Mouse (Mus musculus): ENCODE measurements around the gene 1700025B11Rik. TPM values are rescaled to one million over a fixed set of nuclear protein-coding genes. Genes with fewer than 3 reads are reported as not detected.

1700025B11Rik gene
- polyA plus RNA-seq (2015; fragmentation: Nextera tagmentation; extraction: Ambion mirVana): not detected in 2 replicates

- ATAC-seq (ENCODE audit: low FRiP score, low read depth): no peak
- H3K36me3 ChIP-seq: no peaks in the 10 kb centered on the region
Observed at GRCm38 (mm10) chr15:77561792-77562191, at the start of gene 1700025B11Rik. TSS of gene 1700025B11Rik (minus strand) at chr15:77561892.

GRCm38 (mm10) chr15:77606069-77606468, 44.4 kb upstream of the 1700025B11Rik start:
- ATAC-seq (ENCODE audit: low FRiP score, low read depth): no peak
- H3K9ac ChIP-seq: no peak overlapping the region
- H3K27ac ChIP-seq (replicated peaks): no peak overlapping the region
- no peak overlapping the region for H3K4me2 ChIP-seq
- H3K9me3 ChIP-seq: no peaks in the 10 kb centered on the region
- H3K36me3 ChIP-seq: no peaks in the 10 kb centered on the region
- H3K4me1 ChIP-seq (replicated peaks): no peaks in the 10 kb centered on the region
- no peaks in the 10 kb centered on the region for H3K27me3 ChIP-seq
- WGBS: 90% methylated on average over 3 of the region's 3 CpGs
- H3K4me3 ChIP-seq: no peak overlapping the region

More at GRCm38 (mm10) chr15:77561792-77562191, at the start of gene 1700025B11Rik:
- no peak within 1 kb of the TSS for H3K4me3 ChIP-seq
- H3K27ac ChIP-seq (replicated peaks): no peak within 1 kb of the TSS
- no peaks in the 10 kb centered on the region for H3K9me3 ChIP-seq
- H3K4me2 ChIP-seq: no peak within 1 kb of the TSS
- no peaks in the 10 kb centered on the region for H3K27me3 ChIP-seq
- H3K4me1 ChIP-seq (replicated peaks): no peaks in the 10 kb centered on the region
- no peak within 1 kb of the TSS for H3K9ac ChIP-seq

- H3K9ac ChIP-seq: no peak within 1 kb of the TSS
- ATAC-seq (ENCODE audit: low FRiP score, low read depth): no peak
- 79% methylated on average over 1 of the region's 1 CpGs for WGBS
- H3K4me3 ChIP-seq: no peak within 1 kb of the TSS
- no peaks in the 10 kb centered on the region for H3K27me3 ChIP-seq
- no peaks in the 10 kb centered on the region for H3K9me3 ChIP-seq
- H3K4me2 ChIP-seq: no peak within 1 kb of the TSS
- no peak within 1 kb of the TSS for H3K27ac ChIP-seq (replicated peaks)
- H3K36me3 ChIP-seq: no peaks in the 10 kb centered on the region
- no peaks in the 10 kb centered on the region for H3K4me1 ChIP-seq (replicated peaks)
Observed at GRCm38 (mm10) chr15:77598958-77599357, 37.3 kb upstream of the 1700025B11Rik start, which contains the start of gene Gm36245. TSS of gene Gm36245 (plus strand) at chr15:77599258.

GRCm38 (mm10) chr15:77598429-77598828, 36.7 kb upstream of the 1700025B11Rik start:
- no peaks in the 10 kb centered on the region for H3K27me3 ChIP-seq
- no peak for ATAC-seq (ENCODE audit: low FRiP score, low read depth)
- no peaks in the 10 kb centered on the region for H3K9me3 ChIP-seq
- no peak overlapping the region for H3K4me2 ChIP-seq
- H3K4me1 ChIP-seq (replicated peaks): no peaks in the 10 kb centered on the region
- H3K4me3 ChIP-seq: no peak overlapping the region
- H3K27ac ChIP-seq (replicated peaks): no peak overlapping the region
- WGBS: 76% methylated on average over 3 of the region's 3 CpGs
- H3K36me3 ChIP-seq: no peaks in the 10 kb centered on the region
- H3K9ac ChIP-seq: no peak overlapping the region

- Histone ChIP-seq H3K4me3 (no peak within 1 kb of the TSS), H3K9ac (no peak within 1 kb of the TSS), H3K27me3 (no peaks in the 10 kb centered on the region), H3K4me2 (no peak within 1 kb of the TSS), H3K4me1 (replicated peaks) (no peaks in the 10 kb centered on the region), H3K36me3 (no peaks in the 10 kb centered on the region), H3K9me3 (no peaks in the 10 kb centered on the region), H3K27ac (replicated peaks) (no peak within 1 kb of the TSS)
- ATAC-seq (ENCODE audit: low FRiP score, low read depth): no peak
- 68% methylated on average over 5 of the region's 5 CpGs for WGBS
Observed at GRCm38 (mm10) chr15:77595961-77596360, 34.3 kb upstream of the 1700025B11Rik start, which contains the start of gene Apol10b. TSS of gene Apol10b (minus strand) at chr15:77596125.

GRCm38 (mm10) chr15:77593557-77593956, 31.9 kb upstream of the 1700025B11Rik start:
- no peak for ATAC-seq (ENCODE audit: low FRiP score, low read depth)
- Histone ChIP-seq H3K4me3 (no peak overlapping the region), H3K4me1 (replicated peaks) (no peaks in the 10 kb centered on the region), H3K36me3 (no peaks in the 10 kb centered on the region), H3K9me3 (no peaks in the 10 kb centered on the region), H3K27ac (replicated peaks) (no peak overlapping the region), H3K9ac (no peak overlapping the region), H3K4me2 (no peak overlapping the region), H3K27me3 (no peaks in the 10 kb centered on the region)
- 88% methylated on average over 1 of the region's 1 CpGs for WGBS

GRCm38 (mm10) chr15:77590881-77591280, 29.2 kb upstream of the 1700025B11Rik start:
- H3K9me3 ChIP-seq: no peaks in the 10 kb centered on the region
- 80% methylated on average over 2 of the region's 2 CpGs for WGBS
- no peaks in the 10 kb centered on the region for H3K4me1 ChIP-seq (replicated peaks)
- no peak overlapping the region for H3K4me2 ChIP-seq
- H3K4me3 ChIP-seq: no peak overlapping the region
- no peak for ATAC-seq (ENCODE audit: low FRiP score, low read depth)
- H3K9ac ChIP-seq: no peak overlapping the region
- H3K27me3 ChIP-seq: no peaks in the 10 kb centered on the region
- no peak overlapping the region for H3K27ac ChIP-seq (replicated peaks)
- no peaks in the 10 kb centered on the region for H3K36me3 ChIP-seq

GRCm38 (mm10) chr15:77588981-77589380, 27.3 kb upstream of the 1700025B11Rik start:
- Histone ChIP-seq H3K27ac (replicated peaks) (no peak overlapping the region), H3K9ac (no peak overlapping the region), H3K9me3 (0 out of 2 replicates have a peak, but pooled peaks cover under 1% of the 10 kb centered on the region), H3K36me3 (no peaks in the 10 kb centered on the region), H3K4me2 (no peak overlapping the region), H3K4me3 (no peak overlapping the region), H3K27me3 (no peaks in the 10 kb centered on the region), H3K4me1 (replicated peaks) (no peaks in the 10 kb centered on the region)
- no peak for ATAC-seq (ENCODE audit: low FRiP score, low read depth)

GRCm38 (mm10) chr15:77587026-77587425, 25.3 kb upstream of the 1700025B11Rik start:
- Histone ChIP-seq H3K27me3 (no peaks in the 10 kb centered on the region), H3K27ac (replicated peaks) (no peak overlapping the region), H3K4me1 (replicated peaks) (no peaks in the 10 kb centered on the region), H3K9ac (no peak overlapping the region), H3K9me3 (peaks cover 9% of the 10 kb centered on the region; the same call in 1 of the 2 replicates), H3K4me3 (no peak overlapping the region), H3K4me2 (no peak overlapping the region), H3K36me3 (no peaks in the 10 kb centered on the region)
- no peak for ATAC-seq (ENCODE audit: low FRiP score, low read depth)

- Histone ChIP-seq H3K9me3 (peaks cover 9% of the 10 kb centered on the region; the same call in 1 of the 2 replicates), H3K27ac (replicated peaks) (no peak overlapping the region), H3K36me3 (no peaks in the 10 kb centered on the region), H3K4me2 (no peak overlapping the region), H3K4me1 (replicated peaks) (no peaks in the 10 kb centered on the region), H3K27me3 (no peaks in the 10 kb centered on the region), H3K9ac (no peak overlapping the region), H3K4me3 (no peak overlapping the region)
- ATAC-seq (ENCODE audit: low FRiP score, low read depth): no peak
- 52% methylated on average over 1 of the region's 1 CpGs for WGBS
Observed at GRCm38 (mm10) chr15:77581681-77582080, 20.0 kb upstream of the 1700025B11Rik start.

GRCm38 (mm10) chr15:77579311-77579710, 17.6 kb upstream of the 1700025B11Rik start:
- Histone ChIP-seq H3K27me3 (no peaks in the 10 kb centered on the region), H3K4me3 (no peak overlapping the region), H3K9me3 (peaks cover 9% of the 10 kb centered on the region; the same call in 1 of the 2 replicates), H3K4me2 (no peak overlapping the region), H3K27ac (replicated peaks) (no peak overlapping the region), H3K9ac (no peak overlapping the region), H3K36me3 (no peaks in the 10 kb centered on the region), H3K4me1 (replicated peaks) (no peaks in the 10 kb centered on the region)
- ATAC-seq (ENCODE audit: low FRiP score, low read depth): no peak
- WGBS: 92% methylated on average over 4 of the region's 4 CpGs

GRCm38 (mm10) chr15:77578801-77579200, 17.1 kb upstream of the 1700025B11Rik start:
- 96% methylated on average over 2 of the region's 2 CpGs for WGBS
- Histone ChIP-seq H3K27ac (replicated peaks) (no peak overlapping the region), H3K36me3 (no peaks in the 10 kb centered on the region), H3K4me2 (no peak overlapping the region), H3K27me3 (no peaks in the 10 kb centered on the region), H3K9ac (no peak overlapping the region), H3K4me3 (no peak overlapping the region), H3K9me3 (peaks cover 7% of the 10 kb centered on the region; the same call in 1 of the 2 replicates), H3K4me1 (replicated peaks) (no peaks in the 10 kb centered on the region)
- ATAC-seq (ENCODE audit: low FRiP score, low read depth): no peak

GRCm38 (mm10) chr15:77563219-77563618, 1.5 kb upstream of the 1700025B11Rik start:
- no peak overlapping the region for H3K4me3 ChIP-seq
- H3K9ac ChIP-seq: no peak overlapping the region
- no peak overlapping the region for H3K27ac ChIP-seq (replicated peaks)
- H3K27me3 ChIP-seq: no peaks in the 10 kb centered on the region
- H3K9me3 ChIP-seq: no peaks in the 10 kb centered on the region
- ATAC-seq (ENCODE audit: low FRiP score, low read depth): no peak
- no peaks in the 10 kb centered on the region for H3K36me3 ChIP-seq
- H3K4me1 ChIP-seq (replicated peaks): no peaks in the 10 kb centered on the region
- no peak overlapping the region for H3K4me2 ChIP-seq

Measured in hindbrain, embryonic 15.5 days (tissue).